Mouse (Mus musculus): ENCODE measurements around the gene Gm11562. TPM values are rescaled to one million over a fixed set of nuclear protein-coding genes. Genes with fewer than 3 reads are reported as not detected.
"Not testable (repeated sequence)": the region's sequence is repeated elsewhere in the genome, so short reads cannot be mapped to it uniquely, and the experiment has no call there.

The Gm11562 gene
- polyA plus RNA-seq, 1 experiment from 2014 or later = not detected

- Histone ChIP-seq H3K27me3 (replicated peaks; ENCODE audit: control insufficient read depth, insufficient read depth, low read length) (no peaks in the 10 kb centered on the region), H3K4me1 (ENCODE audit: control insufficient read depth, insufficient read depth, low read depth, low read length) (no peaks in the 10 kb centered on the region), H3K9me3 (ENCODE audit: control insufficient read depth, low read length) (no peaks in the 10 kb centered on the region), H3K36me3 (ENCODE audit: control insufficient read depth, insufficient read depth, low read length) (no peaks in the 10 kb centered on the region), H3K9ac (ENCODE audit: low read depth, low read length) (no peak overlapping the region), H3K4me2 (ENCODE audit: low read length) (no peak overlapping the region), H3K27ac (ENCODE audit: low read depth, low read length) (no peak overlapping the region), H3K4me3 (ENCODE audit: low read length) (no peak overlapping the region)
- 68% methylated on average over 1 of the region's 1 CpGs for WGBS
- no peak for ATAC-seq
These were observed 11.1 kb downstream of the Gm11562 start for GRCm38 (mm10) chr11:99609126-99609525.

GRCm38 (mm10) chr11:99603208-99603607 lies 17.0 kb downstream of the Gm11562 start, which contains the start of gene Gm11938:
Gm11938 (minus strand) TSS chr11:99603308.
- H3K27me3 ChIP-seq (replicated peaks; ENCODE audit: control insufficient read depth, insufficient read depth, low read length); H3K9ac ChIP-seq (ENCODE audit: low read depth, low read length); ATAC-seq; H3K36me3 ChIP-seq (ENCODE audit: control insufficient read depth, insufficient read depth, low read length); H3K4me1 ChIP-seq (ENCODE audit: control insufficient read depth, insufficient read depth, low read depth, low read length); H3K4me2 ChIP-seq (ENCODE audit: low read length); H3K27ac ChIP-seq (ENCODE audit: low read depth, low read length); H3K4me3 ChIP-seq (ENCODE audit: low read length); H3K9me3 ChIP-seq (ENCODE audit: control insufficient read depth, low read length): not testable (repeated sequence)
- WGBS = 60% methylated on average over 1 of the region's 1 CpGs

- H3K36me3 ChIP-seq (ENCODE audit: control insufficient read depth, insufficient read depth, low read length); H3K4me1 ChIP-seq (ENCODE audit: control insufficient read depth, insufficient read depth, low read depth, low read length); H3K9me3 ChIP-seq (ENCODE audit: control insufficient read depth, low read length); ATAC-seq; H3K27ac ChIP-seq (ENCODE audit: low read depth, low read length); H3K4me2 ChIP-seq (ENCODE audit: low read length); H3K9ac ChIP-seq (ENCODE audit: low read depth, low read length); H3K27me3 ChIP-seq (replicated peaks; ENCODE audit: control insufficient read depth, insufficient read depth, low read length); H3K4me3 ChIP-seq (ENCODE audit: low read length): not testable (repeated sequence)
- WGBS = 76% methylated on average over 6 of the region's 6 CpGs
These were observed 22.5 kb downstream of the Gm11562 start, which contains the start of gene Krtap9-3 for GRCm38 (mm10) chr11:99597742-99598141. Krtap9-3 (minus strand) TSS chr11:99598105.

GRCm38 (mm10) chr11:99590981-99591380 lies 29.3 kb downstream of the Gm11562 start, which contains the start of gene Krtap1-3:
Krtap1-3 (minus strand) TSS chr11:99591339.
- no peak within 1 kb of the TSS for H3K9ac ChIP-seq (ENCODE audit: low read depth, low read length)
- no peak within 1 kb of the TSS for H3K4me3 ChIP-seq (ENCODE audit: low read length)
- H3K9me3 ChIP-seq (ENCODE audit: control insufficient read depth, low read length) = no peaks in the 10 kb centered on the region
- no peaks in the 10 kb centered on the region for H3K27me3 ChIP-seq (replicated peaks; ENCODE audit: control insufficient read depth, insufficient read depth, low read length)
- no peak within 1 kb of the TSS for H3K27ac ChIP-seq (ENCODE audit: low read depth, low read length)
- no peaks in the 10 kb centered on the region for H3K36me3 ChIP-seq (ENCODE audit: control insufficient read depth, insufficient read depth, low read length)
- H3K4me2 ChIP-seq (ENCODE audit: low read length) = no peak within 1 kb of the TSS
- WGBS = 89% methylated on average over 6 of the region's 6 CpGs
- no peak for ATAC-seq
- no peaks in the 10 kb centered on the region for H3K4me1 ChIP-seq (ENCODE audit: control insufficient read depth, insufficient read depth, low read depth, low read length)

GRCm38 (mm10) chr11:99585096-99585495 lies 35.1 kb downstream of the Gm11562 start:
- Histone ChIP-seq H3K4me1 (ENCODE audit: control insufficient read depth, insufficient read depth, low read depth, low read length) (no peaks in the 10 kb centered on the region), H3K9ac (ENCODE audit: low read depth, low read length) (no peak overlapping the region), H3K36me3 (ENCODE audit: control insufficient read depth, insufficient read depth, low read length) (no peaks in the 10 kb centered on the region), H3K27me3 (replicated peaks; ENCODE audit: control insufficient read depth, insufficient read depth, low read length) (no peaks in the 10 kb centered on the region), H3K9me3 (ENCODE audit: control insufficient read depth, low read length) (no peaks in the 10 kb centered on the region), H3K27ac (ENCODE audit: low read depth, low read length) (no peak overlapping the region), H3K4me2 (ENCODE audit: low read length) (no peak overlapping the region), H3K4me3 (ENCODE audit: low read length) (no peak overlapping the region)
- ATAC-seq = no peak
- WGBS = 89% methylated on average over 7 of the region's 7 CpGs

- Histone ChIP-seq H3K27me3 (replicated peaks; ENCODE audit: control insufficient read depth, insufficient read depth, low read length) (no peaks in the 10 kb centered on the region), H3K36me3 (ENCODE audit: control insufficient read depth, insufficient read depth, low read length) (no peaks in the 10 kb centered on the region), H3K9ac (ENCODE audit: low read depth, low read length) (no peak within 1 kb of the TSS), H3K4me2 (ENCODE audit: low read length) (no peak within 1 kb of the TSS), H3K9me3 (ENCODE audit: control insufficient read depth, low read length) (no peaks in the 10 kb centered on the region), H3K4me3 (ENCODE audit: low read length) (no peak within 1 kb of the TSS), H3K27ac (ENCODE audit: low read depth, low read length) (no peak within 1 kb of the TSS), H3K4me1 (ENCODE audit: control insufficient read depth, insufficient read depth, low read depth, low read length) (no peaks in the 10 kb centered on the region)
- ATAC-seq = no peak
- WGBS = 92% methylated on average over 5 of the region's 5 CpGs
These were observed 37.0 kb downstream of the Gm11562 start, which contains the start of gene Krtap1-4 for GRCm38 (mm10) chr11:99583245-99583704. Krtap1-4 (minus strand) TSS chr11:99583654.

GRCm38 (mm10) chr11:99581564-99581963 lies 38.7 kb downstream of the Gm11562 start:
- 91% methylated on average over 6 of the region's 6 CpGs for WGBS

GRCm38 (mm10) chr11:99581051-99581450 lies 39.2 kb downstream of the Gm11562 start:
- Histone ChIP-seq H3K36me3 (ENCODE audit: control insufficient read depth, insufficient read depth, low read length) (no peaks in the 10 kb centered on the region), H3K27me3 (replicated peaks; ENCODE audit: control insufficient read depth, insufficient read depth, low read length) (no peaks in the 10 kb centered on the region), H3K27ac (ENCODE audit: low read depth, low read length) (no peak overlapping the region), H3K9ac (ENCODE audit: low read depth, low read length) (no peak overlapping the region), H3K4me2 (ENCODE audit: low read length) (no peak overlapping the region), H3K4me3 (ENCODE audit: low read length) (no peak overlapping the region), H3K4me1 (ENCODE audit: control insufficient read depth, insufficient read depth, low read depth, low read length) (no peaks in the 10 kb centered on the region), H3K9me3 (ENCODE audit: control insufficient read depth, low read length) (no peaks in the 10 kb centered on the region)
- WGBS = 92% methylated on average over 5 of the region's 5 CpGs
- no peak for ATAC-seq

More at GRCm38 (mm10) chr11:99581564-99581963, 38.7 kb downstream of the Gm11562 start:
- no peaks in the 10 kb centered on the region for H3K4me1 ChIP-seq (ENCODE audit: control insufficient read depth, insufficient read depth, low read depth, low read length)
- no peak overlapping the region for H3K27ac ChIP-seq (ENCODE audit: low read depth, low read length)
- no peaks in the 10 kb centered on the region for H3K36me3 ChIP-seq (ENCODE audit: control insufficient read depth, insufficient read depth, low read length)
- H3K4me3 ChIP-seq (ENCODE audit: low read length) = no peak overlapping the region
- no peak overlapping the region for H3K9ac ChIP-seq (ENCODE audit: low read depth, low read length)
- no peaks in the 10 kb centered on the region for H3K9me3 ChIP-seq (ENCODE audit: control insufficient read depth, low read length)
- ATAC-seq = no peak
- H3K4me2 ChIP-seq (ENCODE audit: low read length) = no peak overlapping the region
- no peaks in the 10 kb centered on the region for H3K27me3 ChIP-seq (replicated peaks; ENCODE audit: control insufficient read depth, insufficient read depth, low read length)

GRCm38 (mm10) chr11:99580636-99581035 lies 39.6 kb downstream of the Gm11562 start, which contains the start of gene Krtap1-5:
Krtap1-5 (minus strand) TSS chr11:99581016.
- no peak for ATAC-seq
- Histone ChIP-seq H3K27me3 (replicated peaks; ENCODE audit: control insufficient read depth, insufficient read depth, low read length) (no peaks in the 10 kb centered on the region), H3K4me2 (ENCODE audit: low read length) (no peak within 1 kb of the TSS), H3K36me3 (ENCODE audit: control insufficient read depth, insufficient read depth, low read length) (no peaks in the 10 kb centered on the region), H3K27ac (ENCODE audit: low read depth, low read length) (no peak within 1 kb of the TSS), H3K9ac (ENCODE audit: low read depth, low read length) (no peak within 1 kb of the TSS), H3K9me3 (ENCODE audit: control insufficient read depth, low read length) (no peaks in the 10 kb centered on the region), H3K4me3 (ENCODE audit: low read length) (no peak within 1 kb of the TSS), H3K4me1 (ENCODE audit: control insufficient read depth, insufficient read depth, low read depth, low read length) (no peaks in the 10 kb centered on the region)
- WGBS = 86% methylated on average over 6 of the region's 6 CpGs

Data from hindbrain, embryonic 16.5 days (tissue).